Mouse (Mus musculus) mouse trophoblast stem cell (cell line): ENCODE measurements around the gene Fsip1.

ENCODE experiments used
- in situ Hi-C, 2 experiments: fragments of 300-500 bp; cut with MseI, MboI; formaldehyde crosslinking; loops; 2 replicates in 1 of 2; 3 replicates in 1 of 2; pipeline ENCODE4 v1.15.1; 2025

Fsip1 gene

GRCm38 (mm10) chr2:118111488-118112131 is 145.2 kb downstream of the Fsip1 start, which contains the start of gene Thbs1:
TSS of gene Thbs1 (plus strand) at chr2:118111876.
- in situ Hi-C loops = loop anchor here in 1 of 2 experiments (25.0 kb wide), 1 partner anchor 574 kb away; no protein-coding TSS in a partner anchor

- in situ Hi-C loops = loop anchor here in 1 of 2 experiments (25.0 kb wide), 1 partner anchor 574 kb away; no protein-coding TSS in a partner anchor
Measured at GRCm38 (mm10) chr2:118111116-118111487, 145.7 kb downstream of the Fsip1 start.

- in situ Hi-C loops = loop anchor here in 1 of 2 experiments (25.0 kb wide), 1 partner anchor 573 kb away; no protein-coding TSS in a partner anchor
Measured at GRCm38 (mm10) chr2:118110225-118110915, 146.4 kb downstream of the Fsip1 start.

GRCm38 (mm10) chr2:118102169-118102568 is 154.6 kb downstream of the Fsip1 start:
- in situ Hi-C loops = loop anchor here (10.0 to 25.0 kb wide), 2 partner anchors 317 to 565 kb away; no protein-coding TSS in a partner anchor

- in situ Hi-C loops = no loop called here
Measured at GRCm38 (mm10) chr2:118099104-118099503, 157.7 kb downstream of the Fsip1 start.

GRCm38 (mm10) chr2:118091226-118091625 is 165.5 kb downstream of the Fsip1 start:
- in situ Hi-C loops = no loop called here

GRCm38 (mm10) chr2:118087044-118087726 is 169.6 kb downstream of the Fsip1 start:
- in situ Hi-C loops = no loop called here

GRCm38 (mm10) chr2:118085647-118086046 is 171.1 kb downstream of the Fsip1 start:
- in situ Hi-C loops = no loop called here

GRCm38 (mm10) chr2:118084693-118085092 is 172.1 kb downstream of the Fsip1 start:
- in situ Hi-C loops = no loop called here

GRCm38 (mm10) chr2:118083652-118084051 is 173.1 kb downstream of the Fsip1 start:
- in situ Hi-C loops = no loop called here

GRCm38 (mm10) chr2:118081581-118081980 is 175.2 kb downstream of the Fsip1 start:
- in situ Hi-C loops = no loop called here
